Mouse (Mus musculus) midbrain, embryonic 11.5 days (tissue): ENCODE measurements around the gene Umodl1. TPM values are rescaled to one million over a fixed set of nuclear protein-coding genes. Genes with fewer than 3 reads are reported as not detected.

Experiments
- ATAC-seq: fragments of 200-750 bp; cut with Nextera tagmentation; 2 replicates; pipeline ENCODE4 v1.8.0; 2017; ENCODE audit warnings: moderate TSS enrichment, moderate library complexity; ENCODE audit not compliant: low FRiP score
- DNase-seq: peaks from one replicate; pipeline ENCODE4 v3.0.0; 2015; ENCODE audit warnings: low spot score; ENCODE audit errors: missing footprints
- H3K27ac ChIP-seq: fragments of 300-500 bp; sonication (generic); 2 replicates; pipeline ENCODE4 v1.5.1; 2014; ENCODE audit warnings: low read depth, low read length
- H3K27me3 ChIP-seq: fragments of 300-500 bp; sonication (generic); 2 replicates; pipeline ENCODE4 v1.6.1; 2014; ENCODE audit warnings: mild to moderate bottlenecking, low read length, moderate library complexity, mixed read lengths; ENCODE audit not compliant: control insufficient read depth, insufficient read depth
- H3K36me3 ChIP-seq: fragments of 300-500 bp; sonication (generic); 2 replicates; pipeline ENCODE4 v1.6.1; 2014; ENCODE audit warnings: mild to moderate bottlenecking, low read length, moderate library complexity, mixed read lengths; ENCODE audit not compliant: control insufficient read depth, insufficient read depth
- H3K4me1 ChIP-seq: fragments of 300-500 bp; sonication (generic); 2 replicates; pipeline ENCODE4 v1.6.1; 2014; ENCODE audit warnings: low read length; ENCODE audit not compliant: control insufficient read depth, insufficient read depth
- H3K4me2 ChIP-seq: fragments of 300-500 bp; sonication (generic); 2 replicates; pipeline ENCODE4 v1.6.1; 2014; ENCODE audit warnings: mild to moderate bottlenecking, moderate library complexity
- H3K4me3 ChIP-seq: fragments of 300-500 bp; sonication (generic); 2 replicates; pipeline ENCODE4 v1.5.1; 2014; ENCODE audit warnings: low read depth, low read length
- H3K9ac ChIP-seq: fragments of 300-500 bp; sonication (generic); 2 replicates; pipeline ENCODE4 v1.6.1; 2014; ENCODE audit warnings: low read length
- H3K9me3 ChIP-seq: fragments of 300-500 bp; sonication (generic); 2 replicates; pipeline ENCODE4 v1.6.1; 2016; ENCODE audit warnings: low read length; ENCODE audit not compliant: control insufficient read depth
- WGBS: fragments of 180-500 bp; shearing (Covaris S2); extraction: QIAGEN DNeasy Blood & Tissue Kit; methylation state at CpG from one replicate; pipeline ENCODE4 v1.1.7; 2014; 5-methylcytosine and 5-hydroxymethylcytosine counted together
- polyA plus RNA-seq: library from polyadenylated mRNA; unstranded; fragments of >200 nt; fragmentation: Nextera tagmentation; extraction: Ambion mirVana; gene quantifications from 2 replicates; pipeline ENCODE4 v1.2.1, GENCODE M21; 2014

Umodl1 gene
- polyA plus RNA-seq, 1 experiment from 2014 or later: not detected

DNA sequence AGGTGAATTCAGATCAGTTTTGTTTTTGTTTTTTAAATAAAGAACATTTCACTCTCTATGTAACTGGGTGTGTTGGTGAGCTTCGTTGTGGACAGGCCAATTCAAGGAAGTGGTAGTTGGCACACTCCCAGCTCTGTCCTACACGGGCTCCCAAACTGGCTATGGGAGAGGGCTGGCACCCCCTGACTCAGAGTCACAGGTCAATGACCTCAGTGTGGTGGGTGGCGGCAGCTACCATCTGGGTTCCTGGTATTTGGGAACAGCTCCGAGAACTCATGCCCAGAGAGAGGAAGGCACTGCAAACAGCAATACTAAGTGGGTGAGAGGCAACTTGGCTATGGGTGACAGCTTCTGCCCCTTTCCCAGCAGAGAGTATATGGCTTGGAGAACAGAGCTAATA, 83.9 kb downstream of the Umodl1 start:
- WGBS: 75% methylated on average over 4 of the region's 4 CpGs
- H3K36me3 ChIP-seq: no peaks in the 10 kb centered on the region
- no peak overlapping the region for H3K4me3 ChIP-seq
- no peak overlapping the region for H3K9ac ChIP-seq
- no peaks in the 10 kb centered on the region for H3K9me3 ChIP-seq
- H3K27ac ChIP-seq: no peak overlapping the region
- ATAC-seq (no peak), DNase-seq (no peak)
- no peaks in the 10 kb centered on the region for H3K4me1 ChIP-seq
- H3K27me3 ChIP-seq: no peaks in the 10 kb centered on the region
- no peak overlapping the region for H3K4me2 ChIP-seq

GRCm38 (mm10) chr17:31039626-31040025, 85.2 kb downstream of the Umodl1 start:
- ATAC-seq (no peak), DNase-seq (peak; percentile 4)
- Histone ChIP-seq H3K4me3 (no peak overlapping the region), H3K9me3 (no peaks in the 10 kb centered on the region), H3K36me3 (no peaks in the 10 kb centered on the region), H3K4me2 (no peak overlapping the region), H3K27ac (no peak overlapping the region), H3K27me3 (no peaks in the 10 kb centered on the region), H3K9ac (no peak overlapping the region), H3K4me1 (no peaks in the 10 kb centered on the region)
- WGBS: 76% methylated on average over 7 of the region's 7 CpGs

- H3K4me2 ChIP-seq: no peak overlapping the region
Measured at GRCm38 (mm10) chr17:31040421-31040820, 86.0 kb downstream of the Umodl1 start.

GRCm38 (mm10) chr17:31042751-31043150, 88.3 kb downstream of the Umodl1 start:
- ATAC-seq (no peak), DNase-seq (peak; percentile 17)
- Histone ChIP-seq H3K36me3 (no peaks in the 10 kb centered on the region), H3K9ac (no peak overlapping the region), H3K4me1 (no peaks in the 10 kb centered on the region), H3K27me3 (no peaks in the 10 kb centered on the region), H3K9me3 (no peaks in the 10 kb centered on the region), H3K4me2 (no peak overlapping the region), H3K27ac (no peak overlapping the region), H3K4me3 (no peak overlapping the region)
- 76% methylated on average over 2 of the region's 2 CpGs for WGBS

More at GRCm38 (mm10) chr17:31040421-31040820, 86.0 kb downstream of the Umodl1 start:
- Histone ChIP-seq H3K27me3 (no peaks in the 10 kb centered on the region), H3K9ac (no peak overlapping the region), H3K27ac (no peak overlapping the region), H3K36me3 (no peaks in the 10 kb centered on the region), H3K4me3 (no peak overlapping the region), H3K4me1 (no peaks in the 10 kb centered on the region), H3K9me3 (no peaks in the 10 kb centered on the region)
- ATAC-seq (no peak), DNase-seq (peak; percentile 10)
- 81% methylated on average over 7 of the region's 7 CpGs for WGBS

GRCm38 (mm10) chr17:31057151-31057890, 102.9 kb downstream of the Umodl1 start, which contains the start of gene Abcg1:
Abcg1 (plus strand) TSS chr17:31057675.
- Histone ChIP-seq H3K4me3 (peak within 1 kb of the TSS; percentile 46), H3K9ac (peak within 1 kb of the TSS; percentile 44), H3K4me1 (peaks cover 4% of the 10 kb centered on the region; the same call in 1 of the 2 replicates), H3K27me3 (peaks cover 7% of the 10 kb centered on the region; the same call in 1 of the 2 replicates), H3K27ac (no peak within 1 kb of the TSS), H3K4me2 (peak within 1 kb of the TSS; percentile 83), H3K36me3 (no peaks in the 10 kb centered on the region), H3K9me3 (no peaks in the 10 kb centered on the region; the same call in 1 of the 2 replicates)
- ATAC-seq (peak; percentile 76), DNase-seq (peak; percentile 96)
- 2% methylated on average over 38 of the region's 49 CpGs for WGBS

DNA sequence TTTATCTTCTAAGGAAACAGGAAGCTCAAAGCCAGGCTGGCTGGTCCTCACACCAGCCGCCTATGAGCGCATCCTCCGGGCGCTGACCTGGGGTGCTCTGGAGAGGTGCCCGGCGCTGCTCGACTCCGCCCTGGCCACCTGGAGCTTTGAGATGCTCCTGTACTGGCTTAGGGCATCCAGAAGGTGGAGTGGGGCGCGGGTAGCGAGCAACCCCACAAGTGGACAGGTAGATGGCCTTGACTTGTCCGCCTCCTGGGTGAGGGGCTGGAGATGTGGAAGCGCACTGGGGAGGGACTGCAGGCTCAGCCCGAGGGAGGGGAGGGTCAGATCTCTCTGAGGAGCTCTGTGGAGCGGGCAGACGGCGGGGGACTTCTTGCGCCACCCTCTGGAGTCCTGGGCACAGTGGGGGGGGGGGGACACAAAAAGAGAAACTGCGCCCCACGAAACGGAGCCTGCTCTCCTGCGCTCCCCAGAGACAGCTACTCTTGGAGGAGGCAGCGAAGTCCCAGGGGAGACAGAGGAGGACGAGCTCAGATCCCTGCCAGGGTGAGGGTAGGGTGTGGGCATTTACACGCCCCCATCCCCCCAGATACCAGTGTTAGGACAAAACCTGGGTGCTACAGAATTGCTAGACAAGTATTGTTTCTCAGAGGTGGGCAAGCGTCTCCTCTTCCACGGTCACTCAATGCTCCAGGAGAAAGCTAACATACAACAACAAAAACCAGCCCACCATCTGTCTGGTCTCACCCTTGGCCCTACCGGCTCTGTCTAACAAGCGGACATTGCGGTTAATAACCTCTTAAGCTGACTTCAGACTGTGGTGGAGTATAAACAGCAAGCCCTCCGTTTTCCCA, 103.7 kb downstream of the Umodl1 start:
- peak overlapping the region; percentile 83 for H3K4me2 ChIP-seq
- peak overlapping the region; percentile 46 for H3K4me3 ChIP-seq
- H3K9ac ChIP-seq: peak overlapping the region; percentile 44
- no peaks in the 10 kb centered on the region; the same call in 1 of the 2 replicates for H3K9me3 ChIP-seq
- 1% methylated on average over 30 of the region's 31 CpGs for WGBS
- no peaks in the 10 kb centered on the region for H3K36me3 ChIP-seq
- no peak overlapping the region for H3K27ac ChIP-seq
- peaks cover 4% of the 10 kb centered on the region; the same call in 1 of the 2 replicates for H3K4me1 ChIP-seq
- H3K27me3 ChIP-seq: peaks cover 7% of the 10 kb centered on the region; the same call in 1 of the 2 replicates
- DNase-seq: peak; percentile 95
- peak; percentile 49 for ATAC-seq

DNA sequence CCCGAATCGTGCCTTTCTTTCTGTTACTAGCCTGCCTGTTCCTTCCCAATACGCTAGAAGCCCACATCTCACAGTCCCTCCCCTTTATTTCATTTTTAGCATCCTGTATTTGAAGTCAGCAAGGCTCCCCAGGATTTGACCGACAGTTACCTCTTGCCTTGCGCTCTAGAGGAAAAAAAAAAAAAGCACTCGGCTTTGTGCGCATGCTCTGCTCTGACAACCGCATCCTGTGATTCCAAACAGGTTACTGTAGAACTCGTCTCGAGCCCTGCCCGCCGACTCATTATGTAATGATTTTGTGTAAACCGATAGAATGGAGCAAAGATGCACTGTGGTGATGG, 104.3 kb downstream of the Umodl1 start:
- H3K9ac ChIP-seq: no peak overlapping the region
- peak overlapping the region; percentile 46 for H3K4me3 ChIP-seq
- no peaks in the 10 kb centered on the region; the same call in 1 of the 2 replicates for H3K9me3 ChIP-seq
- peaks cover 4% of the 10 kb centered on the region; the same call in 1 of the 2 replicates for H3K4me1 ChIP-seq
- ATAC-seq (peak; percentile 18; the same call in 1 of the 2 replicates), DNase-seq (peak; percentile 92)
- H3K27ac ChIP-seq: no peak overlapping the region
- no peaks in the 10 kb centered on the region for H3K36me3 ChIP-seq
- peak overlapping the region; percentile 83 for H3K4me2 ChIP-seq
- H3K27me3 ChIP-seq: peaks cover 7% of the 10 kb centered on the region; the same call in 1 of the 2 replicates
- 6% methylated on average over 13 of the region's 13 CpGs for WGBS

GRCm38 (mm10) chr17:31060196-31060587, 105.8 kb downstream of the Umodl1 start:
- no peaks in the 10 kb centered on the region for H3K9me3 ChIP-seq
- peaks cover 7% of the 10 kb centered on the region; the same call in 1 of the 2 replicates for H3K27me3 ChIP-seq
- ATAC-seq (no peak), DNase-seq (peak; percentile 74)
- no peak overlapping the region for H3K9ac ChIP-seq
- no peak overlapping the region for H3K4me3 ChIP-seq
- no peaks in the 10 kb centered on the region for H3K36me3 ChIP-seq
- peaks cover 4% of the 10 kb centered on the region; the same call in 1 of the 2 replicates for H3K4me1 ChIP-seq
- no peak overlapping the region for H3K27ac ChIP-seq
- no peak overlapping the region for H3K4me2 ChIP-seq
- 63% methylated on average over 4 of the region's 4 CpGs for WGBS
